Mouse (Mus musculus): ENCODE results near the gene Pm20d1. TPM values are rescaled to one million over a fixed set of nuclear protein-coding genes. Genes with fewer than 3 reads are reported as not detected.

Pm20d1 gene
- polyA plus RNA-seq, 1 experiment from 2014 or later, result 0.82 TPM

DNA sequence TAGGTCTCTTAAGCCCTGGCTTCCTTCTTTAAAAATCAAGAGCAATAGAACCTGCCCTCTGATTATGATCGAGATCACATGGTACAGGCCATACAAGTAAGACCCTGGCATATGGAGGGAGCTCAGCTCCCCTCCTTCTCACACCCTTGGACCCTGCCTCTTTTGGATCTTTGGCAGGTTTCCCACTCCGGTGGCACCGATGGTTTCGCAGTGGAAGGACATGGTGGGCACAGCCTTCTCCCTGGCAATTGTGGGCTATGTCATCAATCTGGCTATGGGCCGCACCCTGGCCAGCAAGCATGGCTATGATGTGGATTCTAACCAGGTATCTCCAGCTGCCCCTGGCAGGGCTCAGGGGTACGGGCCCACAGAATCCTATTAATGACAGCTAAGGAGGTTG, 40.0 kb upstream of the Pm20d1 start:
- no peaks in the 10 kb centered on the region for H3K36me3 ChIP-seq (ENCODE audit: control insufficient read depth, insufficient read depth, low read length)
- no peak for ATAC-seq (ENCODE audit: low FRiP score)
- no peak overlapping the region for H3K4me2 ChIP-seq
- no peak overlapping the region for H3K9ac ChIP-seq (ENCODE audit: low read length)
- H3K27ac ChIP-seq (ENCODE audit: low read depth, low read length), result no peak overlapping the region
- no peaks in the 10 kb centered on the region for H3K9me3 ChIP-seq (ENCODE audit: control insufficient read depth, low read length)
- no peak overlapping the region for H3K4me3 ChIP-seq (ENCODE audit: low read depth, low read length)
- DNase-seq (ENCODE audit: low spot score, missing footprints), result no peak
- WGBS, result 95% methylated on average over 6 of the region's 6 CpGs
- no peaks in the 10 kb centered on the region for H3K27me3 ChIP-seq (ENCODE audit: control insufficient read depth, insufficient read depth, low read length)
- 0 out of 2 replicates have a peak, but pooled peaks cover 3% of the 10 kb centered on the region for H3K4me1 ChIP-seq (ENCODE audit: control insufficient read depth, insufficient read depth, low read length)

DNA sequence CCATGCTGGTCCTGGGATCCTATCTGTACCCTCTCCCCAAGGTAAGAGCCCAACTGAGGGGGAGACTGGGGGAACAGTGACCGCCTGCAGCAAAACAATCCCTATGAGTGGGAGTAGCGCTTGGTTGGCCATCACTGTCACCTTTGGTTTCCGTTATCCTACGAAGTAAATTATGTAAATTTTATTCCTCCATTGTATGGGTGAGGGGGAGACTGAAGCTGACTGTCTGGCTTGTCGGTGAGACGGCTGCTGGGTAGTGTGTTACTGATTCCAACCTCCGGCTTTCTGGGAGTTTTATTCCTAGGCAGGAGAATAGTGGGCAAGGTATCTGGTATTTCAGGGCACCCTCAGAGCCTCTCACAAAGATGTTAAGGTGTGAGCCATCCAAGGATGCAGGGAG, 38.4 kb upstream of the Pm20d1 start:
- Histone ChIP-seq H3K4me1 (ENCODE audit: control insufficient read depth, insufficient read depth, low read length) (0 out of 2 replicates have a peak, but pooled peaks cover 3% of the 10 kb centered on the region), H3K27ac (ENCODE audit: low read depth, low read length) (no peak overlapping the region), H3K27me3 (ENCODE audit: control insufficient read depth, insufficient read depth, low read length) (no peaks in the 10 kb centered on the region), H3K9me3 (ENCODE audit: control insufficient read depth, low read length) (no peaks in the 10 kb centered on the region), H3K36me3 (ENCODE audit: control insufficient read depth, insufficient read depth, low read length) (no peaks in the 10 kb centered on the region), H3K4me2 (no peak overlapping the region), H3K9ac (ENCODE audit: low read length) (no peak overlapping the region), H3K4me3 (ENCODE audit: low read depth, low read length) (no peak overlapping the region)
- WGBS, result 56% methylated on average over 7 of the region's 7 CpGs
- ATAC-seq (ENCODE audit: low FRiP score), result peak; percentile 36; the same call in 1 of the 2 replicates
- DNase-seq (ENCODE audit: low spot score, missing footprints), result no peak

GRCm38 (mm10) chr1:131759667-131760427, 37.3 kb upstream of the Pm20d1 start:
- 0 out of 2 replicates have a peak, but pooled peaks cover 3% of the 10 kb centered on the region for H3K4me1 ChIP-seq (ENCODE audit: control insufficient read depth, insufficient read depth, low read length)
- no peak overlapping the region for H3K9ac ChIP-seq (ENCODE audit: low read length)
- WGBS, result 65% methylated on average over 9 of the region's 9 CpGs
- H3K27me3 ChIP-seq (ENCODE audit: control insufficient read depth, insufficient read depth, low read length), result no peaks in the 10 kb centered on the region
- ATAC-seq (ENCODE audit: low FRiP score) (peak; percentile 27), DNase-seq (ENCODE audit: low spot score, missing footprints) (no peak)
- no peak overlapping the region for H3K4me2 ChIP-seq
- H3K36me3 ChIP-seq (ENCODE audit: control insufficient read depth, insufficient read depth, low read length), result no peaks in the 10 kb centered on the region
- no peaks in the 10 kb centered on the region for H3K9me3 ChIP-seq (ENCODE audit: control insufficient read depth, low read length)
- no peak overlapping the region for H3K27ac ChIP-seq (ENCODE audit: low read depth, low read length)
- H3K4me3 ChIP-seq (ENCODE audit: low read depth, low read length), result no peak overlapping the region

- no peak overlapping the region for H3K27ac ChIP-seq (ENCODE audit: low read depth, low read length)
- no peaks in the 10 kb centered on the region for H3K27me3 ChIP-seq (ENCODE audit: control insufficient read depth, insufficient read depth, low read length)
- 87% methylated on average over 3 of the region's 3 CpGs for WGBS
Observed at GRCm38 (mm10) chr1:131760428-131760820, 36.8 kb upstream of the Pm20d1 start.

GRCm38 (mm10) chr1:131761079-131761831, 35.9 kb upstream of the Pm20d1 start:
- Histone ChIP-seq H3K27me3 (ENCODE audit: control insufficient read depth, insufficient read depth, low read length) (no peaks in the 10 kb centered on the region), H3K27ac (ENCODE audit: low read depth, low read length) (no peak overlapping the region), H3K9ac (ENCODE audit: low read length) (no peak overlapping the region), H3K36me3 (ENCODE audit: control insufficient read depth, insufficient read depth, low read length) (no peaks in the 10 kb centered on the region), H3K4me1 (ENCODE audit: control insufficient read depth, insufficient read depth, low read length) (0 out of 2 replicates have a peak, but pooled peaks cover 3% of the 10 kb centered on the region), H3K9me3 (ENCODE audit: control insufficient read depth, low read length) (no peaks in the 10 kb centered on the region), H3K4me3 (ENCODE audit: low read depth, low read length) (no peak overlapping the region), H3K4me2 (no peak overlapping the region)
- DNase-seq (ENCODE audit: low spot score, missing footprints) (no peak), ATAC-seq (ENCODE audit: low FRiP score) (no peak)
- 81% methylated on average over 13 of the region's 13 CpGs for WGBS

More at GRCm38 (mm10) chr1:131760428-131760820, 36.8 kb upstream of the Pm20d1 start:
- Histone ChIP-seq H3K36me3 (ENCODE audit: control insufficient read depth, insufficient read depth, low read length) (no peaks in the 10 kb centered on the region), H3K9me3 (ENCODE audit: control insufficient read depth, low read length) (no peaks in the 10 kb centered on the region), H3K4me2 (no peak overlapping the region), H3K9ac (ENCODE audit: low read length) (no peak overlapping the region), H3K4me1 (ENCODE audit: control insufficient read depth, insufficient read depth, low read length) (0 out of 2 replicates have a peak, but pooled peaks cover 3% of the 10 kb centered on the region), H3K4me3 (ENCODE audit: low read depth, low read length) (no peak overlapping the region)
- DNase-seq (ENCODE audit: low spot score, missing footprints) (no peak), ATAC-seq (ENCODE audit: low FRiP score) (no peak)

- Histone ChIP-seq H3K9ac (ENCODE audit: low read length) (no peak overlapping the region), H3K4me1 (ENCODE audit: control insufficient read depth, insufficient read depth, low read length) (0 out of 2 replicates have a peak, but pooled peaks cover 3% of the 10 kb centered on the region), H3K9me3 (ENCODE audit: control insufficient read depth, low read length) (no peaks in the 10 kb centered on the region), H3K4me3 (ENCODE audit: low read depth, low read length) (no peak overlapping the region), H3K4me2 (no peak overlapping the region), H3K27ac (ENCODE audit: low read depth, low read length) (no peak overlapping the region), H3K36me3 (ENCODE audit: control insufficient read depth, insufficient read depth, low read length) (no peaks in the 10 kb centered on the region), H3K27me3 (ENCODE audit: control insufficient read depth, insufficient read depth, low read length) (no peaks in the 10 kb centered on the region)
- DNase-seq (ENCODE audit: low spot score, missing footprints), result no peak
- 59% methylated on average over 9 of the region's 9 CpGs for WGBS
- no peak for ATAC-seq (ENCODE audit: low FRiP score)
Observed at GRCm38 (mm10) chr1:131763683-131764082, 33.5 kb upstream of the Pm20d1 start.

- H3K27me3 ChIP-seq (ENCODE audit: control insufficient read depth, insufficient read depth, low read length), result no peaks in the 10 kb centered on the region
- H3K36me3 ChIP-seq (ENCODE audit: control insufficient read depth, insufficient read depth, low read length), result no peaks in the 10 kb centered on the region
- no peaks in the 10 kb centered on the region for H3K4me1 ChIP-seq (ENCODE audit: control insufficient read depth, insufficient read depth, low read length)
- H3K27ac ChIP-seq (ENCODE audit: low read depth, low read length), result no peak overlapping the region
- ATAC-seq (ENCODE audit: low FRiP score) (no peak), DNase-seq (ENCODE audit: low spot score, missing footprints) (no peak)
- WGBS, result 59% methylated on average over 8 of the region's 8 CpGs
- no peak overlapping the region for H3K4me3 ChIP-seq (ENCODE audit: low read depth, low read length)
- no peak overlapping the region for H3K4me2 ChIP-seq
- no peak overlapping the region for H3K9ac ChIP-seq (ENCODE audit: low read length)
- H3K9me3 ChIP-seq (ENCODE audit: control insufficient read depth, low read length), result no peaks in the 10 kb centered on the region
Observed at GRCm38 (mm10) chr1:131764581-131765338, 32.4 kb upstream of the Pm20d1 start.

DNA sequence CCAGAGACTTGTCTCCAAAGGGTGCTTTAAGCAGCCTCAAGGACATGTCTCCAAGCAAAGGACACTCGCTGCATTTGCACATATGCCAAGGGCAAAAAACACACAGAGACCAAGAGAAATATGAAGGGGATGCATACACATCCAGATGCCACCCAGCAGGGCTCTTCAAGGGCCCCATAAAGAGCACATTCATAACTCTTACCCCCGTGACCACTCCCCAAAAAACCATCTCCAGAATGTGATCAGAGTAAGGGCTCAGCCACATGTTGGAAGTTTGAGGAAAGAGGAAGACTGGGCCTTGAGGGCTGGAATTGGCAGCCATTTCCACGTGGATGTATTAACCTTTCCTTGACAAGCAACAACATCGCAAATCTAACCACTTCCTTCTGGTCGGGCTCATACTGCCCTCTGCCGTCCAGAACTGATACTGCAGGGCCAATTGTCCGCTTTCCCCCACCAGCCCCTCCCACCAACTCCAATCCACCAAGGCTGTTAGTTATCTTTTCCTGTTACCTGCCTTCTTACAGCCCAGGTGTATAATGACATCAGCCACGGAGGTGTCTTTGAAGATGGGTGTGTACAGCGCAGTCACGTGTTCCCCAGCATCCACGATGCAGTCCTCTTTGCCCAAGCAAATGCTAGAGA, 31.7 kb upstream of the Pm20d1 start:
- Histone ChIP-seq H3K4me1 (ENCODE audit: control insufficient read depth, insufficient read depth, low read length) (no peaks in the 10 kb centered on the region), H3K27me3 (ENCODE audit: control insufficient read depth, insufficient read depth, low read length) (no peaks in the 10 kb centered on the region), H3K9me3 (ENCODE audit: control insufficient read depth, low read length) (no peaks in the 10 kb centered on the region), H3K9ac (ENCODE audit: low read length) (no peak overlapping the region), H3K36me3 (ENCODE audit: control insufficient read depth, insufficient read depth, low read length) (no peaks in the 10 kb centered on the region), H3K4me2 (no peak overlapping the region), H3K4me3 (ENCODE audit: low read depth, low read length) (no peak overlapping the region), H3K27ac (ENCODE audit: low read depth, low read length) (no peak overlapping the region)
- DNase-seq (ENCODE audit: low spot score, missing footprints) (peak; percentile 99), ATAC-seq (ENCODE audit: low FRiP score) (peak; percentile 71; the same call in 1 of the 2 replicates)
- WGBS, result 11% methylated on average over 11 of the region's 11 CpGs

Measured in midbrain, embryonic 11.5 days (tissue).